Mouse (Mus musculus) midbrain, postnatal 0 days (tissue): ENCODE measurements around the gene Chmp2b. TPM values are rescaled to one million over a fixed set of nuclear protein-coding genes. Genes with fewer than 3 reads are reported as not detected.

ENCODE experiments used
- ATAC-seq: fragments of 200-750 bp; cut with Nextera tagmentation; 2 replicates; pipeline ENCODE4 v1.8.0; 2017; ENCODE audit warnings: moderate number of reproducible peaks, mild to moderate bottlenecking, moderate TSS enrichment, moderate library complexity; ENCODE audit not compliant: low FRiP score
- DNase-seq: peaks from one replicate; pipeline ENCODE4 v3.0.0-alpha.2; 2015; ENCODE audit warnings: low spot score
- H3K27ac ChIP-seq: fragments of 300-500 bp; sonication (generic); 2 replicates; pipeline ENCODE4 v1.5.1; 2014; ENCODE audit warnings: low read depth, mild to moderate bottlenecking, low read length, mixed read lengths
- H3K27me3 ChIP-seq: fragments of 300-500 bp; sonication (generic); 2 replicates; pipeline ENCODE4 v1.6.1; 2014; ENCODE audit warnings: low read length, control low read depth, mixed read lengths; ENCODE audit not compliant: insufficient read depth
- H3K36me3 ChIP-seq: fragments of 300-500 bp; sonication (generic); 2 replicates; pipeline ENCODE4 v1.6.1; 2014; ENCODE audit warnings: low read length, control low read depth, mixed read lengths; ENCODE audit not compliant: insufficient read depth
- H3K4me1 ChIP-seq: fragments of 300-500 bp; sonication (generic); 2 replicates; pipeline ENCODE4 v1.6.1; 2014; ENCODE audit warnings: mild to moderate bottlenecking, control low read depth, antibody characterized with exemption, low read length, mixed read lengths; ENCODE audit not compliant: insufficient read depth
- H3K4me2 ChIP-seq: fragments of 300-500 bp; sonication (generic); 2 replicates; pipeline ENCODE4 v1.6.1; 2014; ENCODE audit warnings: low read depth, mild to moderate bottlenecking, low read length, mixed read lengths; ENCODE audit not compliant: poor library complexity, severe bottlenecking
- H3K4me3 ChIP-seq: fragments of 300-500 bp; sonication (generic); 2 replicates; pipeline ENCODE4 v1.5.1; 2014; ENCODE audit warnings: low read depth, mild to moderate bottlenecking, low read length, moderate library complexity
- H3K9ac ChIP-seq: fragments of 300-500 bp; sonication (generic); replicated peaks from 2 replicates; pipeline ENCODE4 v1.6.1; 2014; ENCODE audit warnings: mild to moderate bottlenecking, low read length, moderate library complexity, mixed read lengths; ENCODE audit not compliant: poor library complexity, severe bottlenecking
- H3K9me3 ChIP-seq: fragments of 300-500 bp; sonication (generic); 2 replicates; pipeline ENCODE4 v1.6.1; 2016; ENCODE audit warnings: low read length, control low read depth
- CTCF ChIP-seq: IDR thresholded peaks from 2 replicates; pipeline ENCODE4 v1.5.1; 2016; ENCODE audit warnings: antibody characterized with exemption, mild to moderate bottlenecking
- WGBS: fragments of 180-500 bp; shearing (Covaris S2); extraction: QIAGEN DNeasy Blood & Tissue Kit; methylation state at CpG from one replicate; pipeline ENCODE4 v1.1.7; 2014; 5-methylcytosine and 5-hydroxymethylcytosine counted together
- polyA plus RNA-seq: library from polyadenylated mRNA; unstranded; fragments of >200 nt; fragmentation: Nextera tagmentation; extraction: Ambion mirVana; gene quantifications from 2 replicates; pipeline ENCODE4 v1.2.1, GENCODE M21; 2015
- total RNA-seq: library from RNA; depleted of rRNA; stranded (reverse); fragments of >200 nt; gene quantifications from 2 replicates; pipeline ENCODE4 v1.2.3, GENCODE M21; 2014

Chmp2b gene
- total and polyA plus RNA-seq, 2 experiments from 2014 or later, result 50.9 to 168 TPM

DNA sequence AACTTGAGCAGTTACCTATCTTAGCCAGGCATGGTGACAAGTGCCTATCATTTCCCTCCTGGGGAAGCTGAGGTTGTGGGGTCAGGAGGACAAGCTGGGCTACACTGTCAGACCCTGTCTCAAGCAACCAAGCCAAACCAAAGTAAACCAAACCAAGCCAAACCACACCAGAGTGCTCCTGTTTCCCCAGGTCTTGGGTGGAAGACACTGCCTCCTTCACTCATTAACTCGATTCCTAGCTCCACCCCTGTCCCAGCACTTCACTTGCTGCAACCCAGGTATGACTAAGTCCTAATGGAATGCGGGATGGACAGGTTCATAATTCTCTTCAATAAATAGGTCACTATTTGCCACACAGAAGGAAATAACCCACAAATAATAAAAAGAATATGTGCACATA, 2.9 kb downstream of the Chmp2b start:
- Histone ChIP-seq H3K27me3 (no peaks in the 10 kb centered on the region), H3K9ac (no peak overlapping the region), H3K36me3 (no peaks in the 10 kb centered on the region), H3K4me1 (peaks cover 6% of the 10 kb centered on the region), H3K4me2 (no peak overlapping the region), H3K27ac (no peak overlapping the region), H3K4me3 (no peak overlapping the region), H3K9me3 (no peaks in the 10 kb centered on the region)
- DNase-seq (no peak), ATAC-seq (no peak)
- 93% methylated on average over 2 of the region's 2 CpGs for WGBS
- TF ChIP-seq CTCF, result no peak

DNA sequence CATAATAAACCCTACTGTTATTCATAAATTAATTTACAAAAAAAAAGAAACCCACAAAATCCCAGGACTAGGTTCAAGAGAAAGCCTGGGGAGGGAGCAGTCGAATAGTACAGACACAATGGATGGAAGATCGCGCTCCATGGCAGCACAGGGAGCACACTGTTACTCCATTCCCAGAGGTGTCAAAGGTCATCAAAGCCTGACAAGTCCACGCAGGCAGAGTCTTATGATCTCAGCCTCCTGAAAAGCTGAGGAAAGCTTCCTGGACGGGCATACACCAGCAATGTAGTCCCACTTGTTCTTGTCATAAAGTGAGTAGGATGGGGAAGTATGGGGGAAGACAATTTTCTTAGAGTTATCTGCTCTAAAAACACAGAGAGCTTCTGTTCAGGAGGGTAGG, 5.2 kb downstream of the Chmp2b start:
- Histone ChIP-seq H3K4me2 (no peak overlapping the region), H3K9me3 (no peaks in the 10 kb centered on the region), H3K4me1 (peaks cover 6% of the 10 kb centered on the region), H3K27ac (no peak overlapping the region), H3K4me3 (no peak overlapping the region), H3K27me3 (no peaks in the 10 kb centered on the region), H3K36me3 (no peaks in the 10 kb centered on the region), H3K9ac (no peak overlapping the region)
- 66% methylated on average over 5 of the region's 5 CpGs for WGBS
- DNase-seq (no peak), ATAC-seq (no peak)
- no peak for TF ChIP-seq CTCF

DNA sequence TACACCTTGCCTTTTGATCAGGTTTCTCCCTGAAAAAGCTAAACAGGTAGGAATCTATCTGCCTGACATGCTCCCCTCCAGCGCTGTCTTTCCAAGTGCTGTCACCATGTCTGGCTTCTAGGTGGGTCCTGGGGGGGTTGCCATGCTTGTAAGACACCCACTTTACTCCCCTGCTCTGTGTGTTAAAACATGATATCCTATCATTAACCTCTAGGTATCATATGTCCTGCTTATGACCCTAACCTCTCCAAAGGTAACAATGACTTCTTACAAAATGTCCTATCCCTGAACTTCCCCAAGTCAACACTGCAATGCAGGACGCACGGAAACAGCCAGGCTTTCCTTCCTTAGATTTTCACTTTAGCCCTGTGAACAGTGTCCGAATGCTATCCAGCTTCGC, 8.3 kb downstream of the Chmp2b start:
- ATAC-seq, result no peak
- Histone ChIP-seq H3K9me3 (no peaks in the 10 kb centered on the region), H3K9ac (no peak overlapping the region), H3K36me3 (0 out of 2 replicates have a peak, but pooled peaks cover 3% of the 10 kb centered on the region), H3K27me3 (no peaks in the 10 kb centered on the region), H3K4me2 (no peak overlapping the region), H3K4me1 (peaks cover 1% of the 10 kb centered on the region; the same call in 1 of the 2 replicates), H3K27ac (no peak overlapping the region), H3K4me3 (no peak overlapping the region)
- TF ChIP-seq CTCF, result no peak
- 93% methylated on average over 5 of the region's 5 CpGs for WGBS
- DNase-seq, result no peak

DNA sequence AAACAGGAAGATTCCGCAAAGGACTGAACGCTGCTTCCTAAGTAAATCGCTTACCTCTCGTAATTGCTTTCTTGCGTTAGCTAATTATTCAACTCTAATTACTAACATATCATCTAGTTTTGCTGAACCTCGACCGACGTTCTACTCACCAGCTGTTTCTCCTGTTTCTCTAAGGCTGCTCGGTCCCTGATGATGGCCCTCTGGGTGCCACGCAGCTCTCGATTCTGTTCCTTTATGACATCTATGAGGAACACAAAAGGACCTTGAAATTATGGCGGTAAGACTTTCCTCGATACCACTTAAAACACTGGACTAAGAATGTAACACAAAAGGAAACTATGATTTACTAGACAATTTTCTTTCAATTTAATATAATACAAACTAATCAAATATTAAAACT, 11.7 kb downstream of the Chmp2b start:
- no peak overlapping the region for H3K4me2 ChIP-seq
- 86% methylated on average over 13 of the region's 13 CpGs for WGBS

DNA sequence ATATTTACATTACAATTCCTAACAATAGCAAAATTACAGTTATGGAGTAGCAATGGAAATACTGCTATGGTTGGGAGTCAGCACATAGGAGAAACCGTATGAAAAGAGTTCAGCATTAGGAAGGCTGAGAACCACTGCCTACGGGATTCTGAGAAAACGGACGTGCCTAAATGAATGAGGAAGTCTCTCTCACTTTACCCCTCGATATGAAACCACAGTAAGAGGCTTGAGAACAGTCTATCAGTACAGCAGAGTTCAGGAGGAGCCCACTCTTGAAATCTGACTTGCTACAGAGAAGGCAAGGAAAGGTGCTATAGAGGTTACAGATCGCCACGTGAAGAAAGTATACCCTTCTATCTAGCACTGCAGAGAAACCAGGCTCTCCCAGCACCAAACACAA, 13.6 kb downstream of the Chmp2b start:
- H3K4me3 ChIP-seq, result no peak overlapping the region
- no peaks in the 10 kb centered on the region for H3K9me3 ChIP-seq
- no peak overlapping the region for H3K9ac ChIP-seq
- ATAC-seq, result no peak
- no peak for DNase-seq
- H3K27me3 ChIP-seq, result no peaks in the 10 kb centered on the region
- H3K4me2 ChIP-seq, result no peak overlapping the region
- H3K27ac ChIP-seq, result no peak overlapping the region
- 88% methylated on average over 7 of the region's 7 CpGs for WGBS
- peaks cover 18% of the 10 kb centered on the region for H3K36me3 ChIP-seq
- TF ChIP-seq CTCF, result no peak
- H3K4me1 ChIP-seq, result no peaks in the 10 kb centered on the region

More for the DNA sequence above, 11.7 kb downstream of the Chmp2b start:
- no peak for DNase-seq
- Histone ChIP-seq H3K27ac (no peak overlapping the region), H3K4me3 (no peak overlapping the region), H3K27me3 (no peaks in the 10 kb centered on the region), H3K9ac (no peak overlapping the region), H3K36me3 (peaks cover 6% of the 10 kb centered on the region; the same call in 1 of the 2 replicates), H3K9me3 (no peaks in the 10 kb centered on the region), H3K4me1 (no peaks in the 10 kb centered on the region)
- TF ChIP-seq CTCF, result no peak
- no peak for ATAC-seq

DNA sequence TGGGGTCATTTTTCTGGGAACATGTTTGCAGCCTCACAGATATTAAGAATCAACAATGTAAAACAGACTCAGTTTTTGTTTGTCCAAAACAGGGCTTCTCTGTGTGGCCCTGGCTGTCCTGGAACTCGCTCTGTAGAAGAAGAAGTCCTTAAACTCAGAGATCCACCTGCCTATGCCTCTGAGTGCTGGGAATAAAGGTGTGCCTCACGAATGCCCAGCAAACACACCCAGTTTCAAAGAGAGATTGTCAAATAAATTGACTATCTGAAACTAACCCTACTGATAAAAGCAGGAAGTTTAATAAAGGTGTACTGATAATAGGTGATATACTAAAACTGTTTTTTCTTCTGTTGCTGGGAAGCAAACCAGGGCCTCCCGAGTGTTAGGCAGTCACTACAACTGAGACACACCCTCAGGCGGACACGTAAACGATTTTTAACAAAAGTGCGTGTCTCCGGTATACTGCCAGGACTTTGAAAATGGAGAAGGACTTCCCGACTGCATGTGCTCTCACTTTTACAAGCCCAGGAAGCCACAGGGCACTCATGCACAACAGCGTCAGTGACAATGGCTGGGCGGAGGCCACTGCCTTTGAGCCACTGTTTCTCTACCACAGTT, 18.7 kb downstream of the Chmp2b start:
- Histone ChIP-seq H3K36me3 (peaks cover 28% of the 10 kb centered on the region), H3K27me3 (no peaks in the 10 kb centered on the region), H3K4me3 (no peak overlapping the region), H3K27ac (no peak overlapping the region), H3K4me2 (no peak overlapping the region), H3K4me1 (no peaks in the 10 kb centered on the region), H3K9me3 (no peaks in the 10 kb centered on the region), H3K9ac (no peak overlapping the region)
- 88% methylated on average over 11 of the region's 11 CpGs for WGBS
- DNase-seq (no peak), ATAC-seq (no peak)
- TF ChIP-seq CTCF, result no peak
